Mouse (Mus musculus) layer of hippocampus, postnatal 10 days (tissue): ENCODE results near the gene Slc9a3r2. TPM values are rescaled to one million over a fixed set of nuclear protein-coding genes. Genes with fewer than 3 reads are reported as not detected.
"Not testable (repeated sequence)": the region's sequence is repeated elsewhere in the genome, so short reads cannot be mapped to it uniquely, and the experiment has no call there.

Experiments used
- DNase-seq, 2 experiments: peaks; one replicate each; pipeline ENCODE4 v3.0.0; 2021; ENCODE audit warnings: low spot score in 2 of 2
- total RNA-seq, 2 experiments: library from RNA; stranded (reverse); gene quantifications; 2 replicates each; pipeline ENCODE4 v1.2.3; 2021

Slc9a3r2 gene
- total RNA-seq, 2 experiments from 2014 or later = 48.5 to 49.4 TPM

- not testable (repeated sequence) for DNase-seq
Measured at GRCm38 (mm10) chr17:24669214-24669544, 19.1 kb upstream of the Slc9a3r2 start.

- peak in 1 of 2 experiments; percentile 59 for DNase-seq
Measured at GRCm38 (mm10) chr17:24667416-24667815, 17.3 kb upstream of the Slc9a3r2 start.

GRCm38 (mm10) chr17:24667011-24667410, 16.9 kb upstream of the Slc9a3r2 start:
- not testable (repeated sequence) for DNase-seq

- no peak for DNase-seq
Measured at GRCm38 (mm10) chr17:24658017-24658758, 8.1 kb upstream of the Slc9a3r2 start, which contains the start of gene Npw. Gene Npw (minus strand): TSS chr17:24658457.

- DNase-seq = no peak
Measured at GRCm38 (mm10) chr17:24654969-24655368, 4.8 kb upstream of the Slc9a3r2 start.

- DNase-seq = peak; percentile 69 to 77
Measured at GRCm38 (mm10) chr17:24653967-24654710, 4.0 kb upstream of the Slc9a3r2 start.

GRCm38 (mm10) chr17:24651835-24652234, 1.7 kb upstream of the Slc9a3r2 start:
- no peak for DNase-seq

- no peak for DNase-seq
Measured at GRCm38 (mm10) chr17:24650766-24651165, 639 bp upstream of the Slc9a3r2 start.

GRCm38 (mm10) chr17:24649581-24650069, 502 bp downstream of the Slc9a3r2 start:
- DNase-seq = peak; percentile 38 to 44

GRCm38 (mm10) chr17:24648731-24649377, 1.3 kb downstream of the Slc9a3r2 start:
- no peak for DNase-seq

GRCm38 (mm10) chr17:24647493-24647892, 2.6 kb downstream of the Slc9a3r2 start:
- no peak for DNase-seq

GRCm38 (mm10) chr17:24646381-24646780, 3.7 kb downstream of the Slc9a3r2 start:
- no peak for DNase-seq

GRCm38 (mm10) chr17:24645916-24646315, 4.2 kb downstream of the Slc9a3r2 start:
- DNase-seq = no peak

GRCm38 (mm10) chr17:24644875-24645721, 5.0 kb downstream of the Slc9a3r2 start:
- DNase-seq = no peak

GRCm38 (mm10) chr17:24644030-24644715, 6.0 kb downstream of the Slc9a3r2 start:
- DNase-seq = no peak

GRCm38 (mm10) chr17:24642791-24643343, 7.3 kb downstream of the Slc9a3r2 start:
- DNase-seq = no peak

GRCm38 (mm10) chr17:24641944-24642343, 8.2 kb downstream of the Slc9a3r2 start:
- no peak for DNase-seq

GRCm38 (mm10) chr17:24640581-24640980, 9.5 kb downstream of the Slc9a3r2 start:
- no peak for DNase-seq

- no peak for DNase-seq
Measured at GRCm38 (mm10) chr17:24640119-24640518, 10.0 kb downstream of the Slc9a3r2 start.

- DNase-seq = no peak
Measured at GRCm38 (mm10) chr17:24639571-24639988, 10.5 kb downstream of the Slc9a3r2 start.
